Mouse (Mus musculus): ENCODE data around the gene Kcnab1. TPM values are rescaled to one million over a fixed set of nuclear protein-coding genes. Genes with fewer than 3 reads are reported as not detected.

The Kcnab1 gene
- polyA plus RNA-seq, 2 experiments: 4.2 to 9.2 TPM

DNA sequence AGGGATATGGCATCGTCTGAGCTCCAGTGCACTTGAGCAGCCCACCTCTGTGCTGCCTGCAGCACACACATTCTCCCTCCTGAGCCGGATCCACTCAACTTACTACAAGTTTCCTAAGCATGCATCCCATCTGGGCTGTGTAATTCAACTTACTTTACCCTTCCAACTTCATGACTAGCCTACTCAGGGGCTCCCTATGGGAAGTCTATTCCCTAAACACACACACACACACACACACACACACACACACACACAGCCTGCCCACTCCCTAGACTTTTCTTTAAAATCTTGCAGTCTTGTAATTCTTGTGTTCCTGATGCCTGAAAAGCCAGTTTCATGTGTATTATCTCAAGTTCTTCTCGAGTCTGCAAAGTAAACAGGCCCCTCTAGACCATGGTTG lies 216.1 kb downstream of the Kcnab1 start:
- Histone ChIP-seq H3K4me3 (replicated peaks; ENCODE audit: low read length) (no peak overlapping the region), H3K4me1 (ENCODE audit: control insufficient read depth, insufficient read depth, low read length) (no peaks in the 10 kb centered on the region), H3K9ac (ENCODE audit: low read depth, low read length, severe bottlenecking) (no peak overlapping the region), H3K27ac (replicated peaks; ENCODE audit: low read depth, low read length) (no peak overlapping the region), H3K36me3 (ENCODE audit: control insufficient read depth, insufficient read depth, low read length) (no peaks in the 10 kb centered on the region), H3K9me3 (ENCODE audit: control insufficient read depth, low read length) (no peaks in the 10 kb centered on the region), H3K27me3 (ENCODE audit: control insufficient read depth, insufficient read depth, low read length) (no peaks in the 10 kb centered on the region), H3K4me2 (replicated peaks; ENCODE audit: low read depth, low read length, severe bottlenecking) (no peak overlapping the region)
- 62% methylated on average over 3 of the region's 3 CpGs for WGBS
- TF ChIP-seq POLR2A (IDR thresholded peaks at IDR 0.05; ENCODE audit: borderline replicate concordance, extremely low read depth, insufficient read depth, insufficient read length): no peak
- no peak for ATAC-seq (ENCODE audit: low FRiP score, low read depth)
- no peak for DNase-seq (ENCODE audit: low spot score)

DNA sequence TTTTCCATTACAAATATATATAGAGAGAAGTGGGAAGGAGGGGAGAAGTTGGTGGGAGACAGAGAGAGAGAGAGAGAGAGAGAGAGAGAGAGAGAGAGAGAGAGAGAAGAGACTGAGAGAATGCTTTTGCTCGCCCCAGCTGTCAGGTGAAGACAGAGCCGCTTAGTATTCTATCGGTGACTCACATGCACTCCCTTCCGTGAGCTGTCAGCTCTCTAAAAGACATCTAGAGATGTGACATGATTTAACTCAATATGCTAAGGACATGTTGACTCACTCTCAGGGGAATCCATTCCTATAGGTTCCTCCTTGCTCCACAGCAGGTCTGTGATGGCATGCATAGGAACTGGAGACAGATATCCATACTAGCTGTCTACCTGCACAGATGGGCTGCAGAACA lies 219.6 kb downstream of the Kcnab1 start:
- Histone ChIP-seq H3K9me3 (ENCODE audit: control insufficient read depth, low read length) (no peaks in the 10 kb centered on the region), H3K4me3 (replicated peaks; ENCODE audit: low read length) (no peak overlapping the region), H3K9ac (ENCODE audit: low read depth, low read length, severe bottlenecking) (no peak overlapping the region), H3K4me2 (replicated peaks; ENCODE audit: low read depth, low read length, severe bottlenecking) (no peak overlapping the region), H3K36me3 (ENCODE audit: control insufficient read depth, insufficient read depth, low read length) (no peaks in the 10 kb centered on the region), H3K27ac (replicated peaks; ENCODE audit: low read depth, low read length) (no peak overlapping the region), H3K4me1 (ENCODE audit: control insufficient read depth, insufficient read depth, low read length) (no peaks in the 10 kb centered on the region), H3K27me3 (ENCODE audit: control insufficient read depth, insufficient read depth, low read length) (no peaks in the 10 kb centered on the region)
- ATAC-seq (ENCODE audit: low FRiP score, low read depth): no peak
- TF ChIP-seq POLR2A (IDR thresholded peaks at IDR 0.05; ENCODE audit: borderline replicate concordance, extremely low read depth, insufficient read depth, insufficient read length): no peak
- DNase-seq (ENCODE audit: low spot score): no peak
- WGBS: 88% methylated on average over 4 of the region's 4 CpGs

DNA sequence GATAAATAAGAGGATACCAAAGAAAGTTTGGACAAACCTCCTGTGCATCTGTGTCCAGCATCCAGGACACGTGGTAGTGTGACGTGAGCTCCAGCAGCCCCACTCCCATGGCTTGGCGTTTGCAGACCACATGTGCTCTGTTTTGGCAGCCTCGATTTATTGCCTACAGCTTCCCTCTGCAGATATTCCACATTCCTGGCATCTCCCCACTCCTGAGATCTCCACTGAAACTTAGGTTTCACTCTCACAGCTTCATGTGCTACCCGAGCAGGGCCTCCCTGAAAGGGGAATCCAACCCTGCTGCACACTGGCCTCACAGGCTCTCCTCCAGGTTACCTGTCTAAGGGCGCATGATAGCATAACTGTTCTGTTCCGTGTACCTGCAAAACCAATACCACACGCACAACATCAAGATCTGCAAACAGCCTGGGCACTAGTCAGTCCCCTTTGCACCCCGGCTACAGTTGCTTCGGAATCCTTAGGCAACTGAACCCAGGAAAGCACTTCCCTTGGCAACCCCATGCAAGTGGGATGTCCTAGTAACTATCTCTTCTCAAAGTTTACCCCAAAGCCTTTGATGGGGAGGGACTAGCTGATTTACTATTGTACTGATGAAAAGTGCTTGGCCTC lies 228.8 kb downstream of the Kcnab1 start:
- H3K4me3 ChIP-seq (replicated peaks; ENCODE audit: low read length): no peak overlapping the region
- DNase-seq (ENCODE audit: low spot score): peak; percentile 84
- no peaks in the 10 kb centered on the region for H3K36me3 ChIP-seq (ENCODE audit: control insufficient read depth, insufficient read depth, low read length)
- H3K9ac ChIP-seq (ENCODE audit: low read depth, low read length, severe bottlenecking): no peak overlapping the region
- ATAC-seq (ENCODE audit: low FRiP score, low read depth): peak; percentile 90
- H3K4me2 ChIP-seq (replicated peaks; ENCODE audit: low read depth, low read length, severe bottlenecking): no peak overlapping the region; the same call in 1 of the 2 replicates
- no peak for TF ChIP-seq POLR2A (IDR thresholded peaks at IDR 0.05; ENCODE audit: borderline replicate concordance, extremely low read depth, insufficient read depth, insufficient read length)
- WGBS: 43% methylated on average over 10 of the region's 10 CpGs
- H3K4me1 ChIP-seq (ENCODE audit: control insufficient read depth, insufficient read depth, low read length): peaks cover 7% of the 10 kb centered on the region
- no peaks in the 10 kb centered on the region for H3K9me3 ChIP-seq (ENCODE audit: control insufficient read depth, low read length)
- no peaks in the 10 kb centered on the region for H3K27me3 ChIP-seq (ENCODE audit: control insufficient read depth, insufficient read depth, low read length)
- peak overlapping the region; percentile 48; the same call in 1 of the 2 replicates for H3K27ac ChIP-seq (replicated peaks; ENCODE audit: low read depth, low read length)

DNA sequence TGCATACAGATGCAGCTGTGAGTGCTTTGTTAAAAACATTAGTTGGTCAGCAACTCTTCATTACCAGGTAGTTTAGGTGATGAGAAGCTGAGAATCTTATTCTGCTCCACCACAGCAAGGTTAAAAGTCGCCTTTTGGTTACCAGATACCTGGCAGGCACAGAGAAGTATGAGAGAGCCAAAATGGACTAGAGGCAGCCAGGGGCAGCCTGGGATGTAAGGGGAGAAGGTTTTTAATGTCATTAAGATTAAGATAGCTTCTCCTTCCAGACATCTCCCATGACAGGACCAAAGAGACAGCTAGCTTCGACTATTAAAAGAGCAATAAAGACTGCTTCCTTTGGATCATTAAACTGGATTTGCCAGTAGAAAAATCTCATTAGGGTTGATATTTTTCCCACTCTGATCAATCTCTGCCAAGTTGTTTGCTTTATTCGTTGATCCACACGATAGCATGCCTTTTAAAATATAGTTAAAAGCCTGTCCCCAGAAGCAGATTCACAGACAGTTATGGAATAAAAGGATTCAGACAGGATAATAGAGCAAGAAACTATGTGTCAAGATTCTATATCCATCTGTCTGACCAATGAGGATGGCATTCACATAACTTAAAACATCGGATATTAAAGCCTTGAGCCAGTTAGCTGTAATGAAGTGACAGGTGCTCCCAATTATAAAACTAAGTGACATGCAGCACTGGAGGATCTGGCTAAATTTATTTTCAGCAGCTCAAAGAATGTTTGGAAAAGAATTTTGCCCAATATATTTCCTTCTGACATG lies 231.2 kb downstream of the Kcnab1 start:
- H3K27ac ChIP-seq (replicated peaks; ENCODE audit: low read depth, low read length): no peak overlapping the region
- TF ChIP-seq POLR2A (IDR thresholded peaks at IDR 0.05; ENCODE audit: borderline replicate concordance, extremely low read depth, insufficient read depth, insufficient read length): no peak
- no peaks in the 10 kb centered on the region for H3K27me3 ChIP-seq (ENCODE audit: control insufficient read depth, insufficient read depth, low read length)
- H3K4me3 ChIP-seq (replicated peaks; ENCODE audit: low read length): no peak overlapping the region
- DNase-seq (ENCODE audit: low spot score) (no peak), ATAC-seq (ENCODE audit: low FRiP score, low read depth) (no peak)
- no peak overlapping the region for H3K4me2 ChIP-seq (replicated peaks; ENCODE audit: low read depth, low read length, severe bottlenecking)
- peaks cover 7% of the 10 kb centered on the region for H3K4me1 ChIP-seq (ENCODE audit: control insufficient read depth, insufficient read depth, low read length)
- 61% methylated on average over 5 of the region's 5 CpGs for WGBS
- H3K9me3 ChIP-seq (ENCODE audit: control insufficient read depth, low read length): no peaks in the 10 kb centered on the region
- no peaks in the 10 kb centered on the region for H3K36me3 ChIP-seq (ENCODE audit: control insufficient read depth, insufficient read depth, low read length)
- H3K9ac ChIP-seq (ENCODE audit: low read depth, low read length, severe bottlenecking): no peak overlapping the region

DNA sequence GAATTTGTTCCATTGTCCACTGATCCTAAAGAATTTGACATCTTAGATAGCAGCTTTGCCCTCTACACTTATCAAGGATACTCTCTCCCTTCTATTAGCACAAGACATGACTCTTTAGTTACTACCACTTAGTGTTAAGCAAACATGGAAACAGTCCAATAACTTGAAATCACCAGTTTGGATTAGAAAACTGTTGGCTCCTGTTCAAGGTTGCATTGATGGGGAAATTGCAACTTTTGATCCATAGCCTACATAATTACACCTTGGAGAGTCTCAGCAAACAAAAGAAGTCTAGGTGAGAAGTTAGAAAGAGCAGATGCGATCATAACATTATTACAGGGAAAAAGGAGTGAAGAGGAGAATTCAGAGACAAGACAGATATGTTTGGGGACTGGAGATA lies 237.0 kb downstream of the Kcnab1 start:
- no peak for ATAC-seq (ENCODE audit: low FRiP score, low read depth)
- no peak overlapping the region for H3K9ac ChIP-seq (ENCODE audit: low read depth, low read length, severe bottlenecking)
- 86% methylated on average over 1 of the region's 1 CpGs for WGBS
- H3K27me3 ChIP-seq (ENCODE audit: control insufficient read depth, insufficient read depth, low read length): no peaks in the 10 kb centered on the region
- no peaks in the 10 kb centered on the region for H3K4me1 ChIP-seq (ENCODE audit: control insufficient read depth, insufficient read depth, low read length)
- H3K4me2 ChIP-seq (replicated peaks; ENCODE audit: low read depth, low read length, severe bottlenecking): no peak overlapping the region
- no peaks in the 10 kb centered on the region for H3K9me3 ChIP-seq (ENCODE audit: control insufficient read depth, low read length)
- TF ChIP-seq POLR2A (IDR thresholded peaks at IDR 0.05; ENCODE audit: borderline replicate concordance, extremely low read depth, insufficient read depth, insufficient read length): no peak
- no peak overlapping the region for H3K27ac ChIP-seq (replicated peaks; ENCODE audit: low read depth, low read length)
- no peaks in the 10 kb centered on the region for H3K36me3 ChIP-seq (ENCODE audit: control insufficient read depth, insufficient read depth, low read length)
- DNase-seq (ENCODE audit: low spot score): no peak
- no peak overlapping the region for H3K4me3 ChIP-seq (replicated peaks; ENCODE audit: low read length)
